Mouse (Mus musculus) kidney, postnatal 36 days (tissue): ENCODE results near the gene Sox30.
A peak's percentile ranks its signal among the peaks of the same experiment; 100 is the strongest.

ENCODE experiments used
- DNase-seq, 2 experiments: peaks; one replicate each; pipeline ENCODE4 v3.0.0; 2021 to 2022; ENCODE audit warnings: mixed read lengths in 2 of 2

The Sox30 gene

GRCm38 (mm10) chr11:45979946-45980892, at the start of gene Sox30:
Gene Sox30, plus strand, starts transcription at chr11:45980310.
- DNase-seq, result peak; percentile 44 to 70

- DNase-seq, result no peak
These were observed 47.3 kb upstream of the Sox30 start for GRCm38 (mm10) chr11:45932771-45933170.

GRCm38 (mm10) chr11:45937478-45937877, 42.6 kb upstream of the Sox30 start:
- no peak for DNase-seq

- no peak for DNase-seq
These were observed 41.2 kb upstream of the Sox30 start for GRCm38 (mm10) chr11:45938917-45939316.

- no peak for DNase-seq
These were observed 37.8 kb upstream of the Sox30 start for GRCm38 (mm10) chr11:45942281-45942680.

GRCm38 (mm10) chr11:45943108-45943705, 36.9 kb upstream of the Sox30 start:
- peak in 1 of 2 experiments; percentile 9 for DNase-seq

- DNase-seq, result peak in 1 of 2 experiments; percentile 27
These were observed 36.0 kb upstream of the Sox30 start for GRCm38 (mm10) chr11:45943891-45944642.

GRCm38 (mm10) chr11:45944643-45945156, 35.4 kb upstream of the Sox30 start, which contains the start of gene Lsm11:
Gene Lsm11, minus strand, starts transcription at chr11:45944935.
- peak; percentile 94 to 99 for DNase-seq

GRCm38 (mm10) chr11:45946796-45947195, 33.3 kb upstream of the Sox30 start:
- DNase-seq, result no peak

GRCm38 (mm10) chr11:45947491-45947890, 32.6 kb upstream of the Sox30 start:
- DNase-seq, result no peak

GRCm38 (mm10) chr11:45955127-45955627, 24.9 kb upstream of the Sox30 start, which contains the start of gene Thg1l:
Gene Thg1l, minus strand, starts transcription at chr11:45955494.
- peak; percentile 95 for DNase-seq

- peak in 1 of 2 experiments; percentile 48 for DNase-seq
These were observed 20.5 kb upstream of the Sox30 start for GRCm38 (mm10) chr11:45959598-45959997.

- DNase-seq, result peak in 1 of 2 experiments; percentile 25
These were observed 20.1 kb upstream of the Sox30 start for GRCm38 (mm10) chr11:45960003-45960402.

GRCm38 (mm10) chr11:45966896-45967295, 13.2 kb upstream of the Sox30 start:
- DNase-seq, result no peak

- no peak for DNase-seq
These were observed 11.6 kb upstream of the Sox30 start for GRCm38 (mm10) chr11:45968466-45968865.

- no peak for DNase-seq
These were observed 6.5 kb upstream of the Sox30 start for GRCm38 (mm10) chr11:45973635-45974034.

GRCm38 (mm10) chr11:45974466-45974865, 5.6 kb upstream of the Sox30 start:
- no peak for DNase-seq

GRCm38 (mm10) chr11:45976061-45976460, 4.0 kb upstream of the Sox30 start:
- no peak for DNase-seq

- no peak for DNase-seq
These were observed 763 bp downstream of the Sox30 start for GRCm38 (mm10) chr11:45980893-45981253.

- peak; percentile 14 to 50 for DNase-seq
These were observed 11.5 kb downstream of the Sox30 start for GRCm38 (mm10) chr11:45991604-45992003.

GRCm38 (mm10) chr11:45992087-45992486, 12.0 kb downstream of the Sox30 start:
- DNase-seq, result no peak

- DNase-seq, result peak; percentile 54 to 89
These were observed 36.0 kb downstream of the Sox30 start for GRCm38 (mm10) chr11:46016061-46016460.

GRCm38 (mm10) chr11:46020246-46020645, 40.1 kb downstream of the Sox30 start:
- DNase-seq, result no peak
